Mouse (Mus musculus) neural tube, embryonic 11.5 days (tissue): ENCODE measurements around the gene Entpd1. TPM values are rescaled to one million over a fixed set of nuclear protein-coding genes. Genes with fewer than 3 reads are reported as not detected.
"Not testable (repeated sequence)": the region's sequence is repeated elsewhere in the genome, so short reads cannot be mapped to it uniquely, and the experiment has no call there.

Experiments used
- ATAC-seq: fragments of 200-750 bp; cut with Nextera tagmentation; 2 replicates; pipeline ENCODE4 v1.8.0; 2017; ENCODE audit warnings: moderate number of reproducible peaks, mild to moderate bottlenecking, moderate TSS enrichment, moderate library complexity; ENCODE audit not compliant: insufficient read depth, low FRiP score, low TSS enrichment
- DNase-seq: peaks from one replicate; pipeline ENCODE4 v3.0.0-alpha.2; 2015; ENCODE audit warnings: low spot score
- H3K27ac ChIP-seq: fragments of 300-500 bp; sonication (generic); 2 replicates; pipeline ENCODE4 v1.5.1; 2014; ENCODE audit warnings: low read depth, mild to moderate bottlenecking, low read length
- H3K27me3 ChIP-seq: fragments of 300-500 bp; sonication (generic); 2 replicates; pipeline ENCODE4 v1.6.1; 2014; ENCODE audit warnings: mild to moderate bottlenecking, low read length, mixed read lengths; ENCODE audit not compliant: control insufficient read depth, insufficient read depth
- H3K36me3 ChIP-seq: fragments of 300-500 bp; sonication (generic); 2 replicates; pipeline ENCODE4 v1.6.1; 2014; ENCODE audit warnings: mild to moderate bottlenecking, low read length, moderate library complexity, mixed read lengths; ENCODE audit not compliant: control insufficient read depth, insufficient read depth
- H3K4me1 ChIP-seq: fragments of 300-500 bp; sonication (generic); 2 replicates; pipeline ENCODE4 v1.6.1; 2014; ENCODE audit warnings: low read length, mixed read lengths; ENCODE audit not compliant: control insufficient read depth, insufficient read depth
- H3K4me2 ChIP-seq: fragments of 300-500 bp; sonication (generic); 2 replicates; pipeline ENCODE4 v1.6.1; 2014; ENCODE audit warnings: low read depth, mild to moderate bottlenecking, moderate library complexity
- H3K4me3 ChIP-seq: fragments of 300-500 bp; sonication (generic); 2 replicates; pipeline ENCODE4 v1.5.1; 2014; ENCODE audit warnings: low read depth, low read length
- H3K9ac ChIP-seq: fragments of 300-500 bp; sonication (generic); 2 replicates; pipeline ENCODE4 v1.6.1; 2014; ENCODE audit warnings: mild to moderate bottlenecking, low read length
- H3K9me3 ChIP-seq: fragments of 300-500 bp; sonication (generic); 2 replicates; pipeline ENCODE4 v1.6.1; 2016; ENCODE audit warnings: low read length; ENCODE audit not compliant: control insufficient read depth
- WGBS: fragments of 180-500 bp; shearing (Covaris S2); extraction: QIAGEN DNeasy Blood & Tissue Kit; methylation state at CpG from one replicate; pipeline ENCODE4 v1.1.7; 2014; 5-methylcytosine and 5-hydroxymethylcytosine counted together
- polyA plus RNA-seq: library from polyadenylated mRNA; unstranded; fragments of >200 nt; fragmentation: Nextera tagmentation; extraction: Ambion mirVana; gene quantifications from 2 replicates; pipeline ENCODE4 v1.2.1, GENCODE M21; 2014

Gene Entpd1
- polyA plus RNA-seq, 1 experiment from 2014 or later = 6.6 TPM

GRCm38 (mm10) chr19:40587491-40588292, 24.5 kb upstream of the Entpd1 start:
- Histone ChIP-seq H3K4me1 (peaks cover 12% of the 10 kb centered on the region), H3K4me3 (peak overlapping the region; percentile 79), H3K27ac (0 out of 2 replicates have a peak overlapping the region, but pooled peaks have one; percentile 10), H3K36me3 (no peaks in the 10 kb centered on the region), H3K9ac (peak overlapping the region; percentile 83), H3K9me3 (no peaks in the 10 kb centered on the region), H3K4me2 (peak overlapping the region; percentile 83), H3K27me3 (no peaks in the 10 kb centered on the region)
- DNase-seq (no peak), ATAC-seq (no peak; the same call in none of the 2 replicates)
- WGBS = 7% methylated on average over 23 of the region's 30 CpGs

DNA sequence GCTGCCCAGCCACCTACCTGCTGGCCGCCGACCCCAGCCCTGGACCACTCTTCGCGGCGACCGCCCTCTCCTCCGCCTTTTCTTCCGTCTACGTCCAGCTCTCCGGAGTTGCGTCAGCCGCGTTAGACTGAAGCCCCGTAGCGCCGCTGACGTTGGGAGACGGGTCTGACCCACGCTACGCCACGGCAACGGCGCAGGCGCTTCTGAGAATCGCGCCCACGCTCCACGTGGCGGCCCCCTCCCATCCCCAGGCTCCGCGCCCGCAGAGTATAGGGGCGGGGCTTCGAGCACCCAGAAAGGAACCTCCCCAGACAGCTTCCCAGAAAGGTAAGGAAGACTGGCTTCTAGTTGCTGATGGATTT, 23.9 kb upstream of the Entpd1 start, which contains the start of gene Aldh18a1:
Gene Aldh18a1, minus strand, starts transcription at position 171 of the 362 bp plus-strand sequence.
- H3K9me3 ChIP-seq = no peaks in the 10 kb centered on the region
- no peaks in the 10 kb centered on the region for H3K27me3 ChIP-seq
- no peaks in the 10 kb centered on the region for H3K36me3 ChIP-seq
- peaks cover 12% of the 10 kb centered on the region for H3K4me1 ChIP-seq
- peak within 1 kb of the TSS; percentile 79 for H3K4me3 ChIP-seq
- H3K27ac ChIP-seq = 0 out of 2 replicates have a peak within 1 kb of the TSS, but pooled peaks have one; percentile 29
- peak within 1 kb of the TSS; percentile 83 for H3K9ac ChIP-seq
- H3K4me2 ChIP-seq = peak within 1 kb of the TSS; percentile 83
- DNase-seq (peak; percentile 98), ATAC-seq (peak; percentile 96)
- under 1% methylated on average over 34 of the region's 34 CpGs for WGBS

GRCm38 (mm10) chr19:40588847-40589529, 23.2 kb upstream of the Entpd1 start:
- H3K9me3 ChIP-seq = no peaks in the 10 kb centered on the region
- H3K4me3 ChIP-seq = peak overlapping the region; percentile 79
- H3K4me1 ChIP-seq = peaks cover 12% of the 10 kb centered on the region
- H3K9ac ChIP-seq = peak overlapping the region; percentile 59
- peak; percentile 95 for DNase-seq
- under 1% methylated on average over 18 of the region's 18 CpGs for WGBS
- ATAC-seq = peak; percentile 51
- H3K27me3 ChIP-seq = no peaks in the 10 kb centered on the region
- 0 out of 2 replicates have a peak overlapping the region, but pooled peaks have one; percentile 29 for H3K27ac ChIP-seq
- no peaks in the 10 kb centered on the region for H3K36me3 ChIP-seq
- peak overlapping the region; percentile 83 for H3K4me2 ChIP-seq

GRCm38 (mm10) chr19:40589530-40589880, 22.7 kb upstream of the Entpd1 start:
- ATAC-seq = peak; percentile 14; the same call in 1 of the 2 replicates
- Histone ChIP-seq H3K4me2 (peak overlapping the region; percentile 83), H3K4me3 (peak overlapping the region; percentile 79), H3K9ac (peak overlapping the region; percentile 59), H3K36me3 (no peaks in the 10 kb centered on the region), H3K27ac (0 out of 2 replicates have a peak overlapping the region, but pooled peaks have one; percentile 29), H3K9me3 (no peaks in the 10 kb centered on the region), H3K27me3 (no peaks in the 10 kb centered on the region), H3K4me1 (peaks cover 12% of the 10 kb centered on the region)
- no peak for DNase-seq
- under 1% methylated on average over 10 of the region's 10 CpGs for WGBS

DNA sequence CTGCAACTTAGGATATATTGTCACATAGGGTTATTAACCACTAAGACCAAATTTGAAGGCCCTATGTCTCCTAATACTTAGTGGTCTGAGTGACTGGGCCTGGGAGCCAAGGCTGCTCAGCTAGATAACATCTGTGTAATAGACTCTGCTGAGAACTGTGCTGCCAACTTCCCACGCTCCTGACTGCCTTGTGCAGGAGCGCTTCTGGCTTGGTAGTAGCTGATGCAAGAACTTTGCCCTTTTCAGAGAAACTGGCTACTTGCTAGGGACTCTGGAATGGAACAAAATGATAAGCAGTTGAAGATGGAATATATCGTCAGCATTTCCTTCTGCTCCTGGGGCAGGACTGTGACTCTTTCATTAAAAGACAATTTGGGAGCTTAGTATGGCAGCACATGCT, 16.9 kb upstream of the Entpd1 start:
- H3K4me2 ChIP-seq = no peak overlapping the region
- no peak for ATAC-seq
- H3K4me1 ChIP-seq = no peaks in the 10 kb centered on the region
- 93% methylated on average over 3 of the region's 3 CpGs for WGBS
- H3K27me3 ChIP-seq = no peaks in the 10 kb centered on the region
- no peaks in the 10 kb centered on the region for H3K9me3 ChIP-seq
- H3K4me3 ChIP-seq = no peak overlapping the region
- no peak overlapping the region for H3K9ac ChIP-seq
- H3K27ac ChIP-seq = no peak overlapping the region
- H3K36me3 ChIP-seq = no peaks in the 10 kb centered on the region
- no peak for DNase-seq

DNA sequence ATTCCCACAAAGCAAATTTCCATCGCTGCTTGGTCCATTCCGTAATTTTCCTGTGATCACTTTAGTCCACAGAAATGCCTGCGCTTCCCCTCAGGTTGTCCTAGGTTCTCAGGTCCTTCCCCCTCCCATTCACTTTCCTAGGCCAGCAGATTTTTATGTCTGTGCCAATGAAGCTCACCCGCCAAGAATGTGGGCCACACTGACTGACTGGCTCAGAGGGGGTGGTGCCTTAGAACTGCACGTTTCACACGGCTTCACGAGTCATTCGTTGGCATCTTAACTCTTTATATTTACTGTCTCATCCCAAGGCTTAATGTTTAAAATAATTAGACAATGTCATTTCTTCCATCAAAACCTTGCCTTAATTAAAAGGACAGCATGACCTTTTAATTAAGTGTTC, 16.3 kb upstream of the Entpd1 start:
- Histone ChIP-seq H3K27ac (no peak overlapping the region), H3K9me3 (no peaks in the 10 kb centered on the region), H3K4me3 (no peak overlapping the region), H3K9ac (no peak overlapping the region), H3K4me1 (no peaks in the 10 kb centered on the region), H3K36me3 (no peaks in the 10 kb centered on the region), H3K4me2 (no peak overlapping the region), H3K27me3 (no peaks in the 10 kb centered on the region)
- DNase-seq (no peak), ATAC-seq (no peak)
- 93% methylated on average over 8 of the region's 8 CpGs for WGBS

- H3K4me1 ChIP-seq, H3K27ac ChIP-seq, H3K9me3 ChIP-seq, H3K4me2 ChIP-seq, ATAC-seq, H3K27me3 ChIP-seq, H3K4me3 ChIP-seq, DNase-seq, H3K9ac ChIP-seq, H3K36me3 ChIP-seq: not testable (repeated sequence)
- 91% methylated on average over 5 of the region's 5 CpGs for WGBS
Observed at GRCm38 (mm10) chr19:40600846-40601245, 11.3 kb upstream of the Entpd1 start.

GRCm38 (mm10) chr19:40601870-40602269, 10.3 kb upstream of the Entpd1 start:
- 94% methylated on average over 3 of the region's 3 CpGs for WGBS
- no peak overlapping the region for H3K9ac ChIP-seq
- H3K4me1 ChIP-seq = no peaks in the 10 kb centered on the region
- DNase-seq (no peak), ATAC-seq (no peak)
- no peaks in the 10 kb centered on the region for H3K27me3 ChIP-seq
- no peak overlapping the region for H3K4me2 ChIP-seq
- H3K27ac ChIP-seq = no peak overlapping the region
- H3K36me3 ChIP-seq = peaks cover 2% of the 10 kb centered on the region; the same call in 1 of the 2 replicates
- H3K9me3 ChIP-seq = no peaks in the 10 kb centered on the region
- no peak overlapping the region for H3K4me3 ChIP-seq
